Mouse (Mus musculus) MEL (cell line): ENCODE measurements around the gene Gm47995. TPM values are rescaled to one million over a fixed set of nuclear protein-coding genes. Genes with fewer than 3 reads are reported as not detected.
A peak's percentile ranks its signal among the peaks of the same experiment; 100 is the strongest.

Source experiments
- DNase-seq: peaks from one replicate; pipeline ENCODE4 v3.0.0; 2011; ENCODE audit warnings: low read depth, low spot score
- H3K27ac ChIP-seq: 2 replicates; pipeline ENCODE4 v1.5.1; 2012; ENCODE audit warnings: low read depth, mild to moderate bottlenecking, control low read depth, low read length, moderate library complexity; ENCODE audit not compliant: control insufficient read depth
- H3K27me3 ChIP-seq, 2 experiments: fragments of 150-350 bp in 1 of 2; sonication (generic) in 1 of 2; 2 replicates each; pipeline ENCODE4 v1.6.1; 2012; ENCODE audit warnings: low read length in 2 of 2, mild to moderate bottlenecking in 2 of 2, improper control_type of control experiment in 1 of 2, moderate library complexity in 1 of 2; ENCODE audit not compliant: insufficient read depth in 2 of 2, control insufficient read depth in 1 of 2
- H3K36me3 ChIP-seq, 2 experiments: 2 replicates each; pipeline ENCODE4 v1.6.1; 2012 to 2014; ENCODE audit warnings: low read length in 2 of 2, improper control_type of control experiment in 1 of 2, inconsistent platforms in 1 of 2, mild to moderate bottlenecking in 1 of 2; ENCODE audit not compliant: insufficient read depth in 2 of 2, control insufficient read depth in 1 of 2
- H3K4me1 ChIP-seq, 2 experiments: fragments of 150-350 bp in 1 of 2; sonication (generic) in 1 of 2; 2 replicates each; pipeline ENCODE4 v1.6.1; 2012; ENCODE audit warnings: low read length in 2 of 2, improper control_type of control experiment in 1 of 2, mild to moderate bottlenecking in 1 of 2; ENCODE audit not compliant: insufficient read depth in 2 of 2, control insufficient read depth in 1 of 2
- H3K4me3 ChIP-seq, 2 experiments: fragments of 150-350 bp in 1 of 2; sonication (generic) in 1 of 2; 2 replicates each; pipeline ENCODE4 v1.5.1; 2012; ENCODE audit warnings: low read depth in 2 of 2, low read length in 2 of 2, mild to moderate bottlenecking in 2 of 2, moderate library complexity in 2 of 2, control low read depth in 1 of 2, improper control_type of control experiment in 1 of 2; ENCODE audit not compliant: control insufficient read depth in 1 of 2, insufficient read depth in 1 of 2
- H3K79me2 ChIP-seq: 2 replicates; pipeline ENCODE4 v1.6.1; 2012; ENCODE audit warnings: mild to moderate bottlenecking, low read length, moderate library complexity; ENCODE audit not compliant: control insufficient read depth, poor library complexity, insufficient read depth
- H3K9ac ChIP-seq: 2 replicates; pipeline ENCODE4 v1.6.1; 2012; ENCODE audit warnings: low read depth, mild to moderate bottlenecking, control low read depth, low read length, moderate library complexity; ENCODE audit not compliant: control insufficient read depth, poor library complexity, severe bottlenecking
- H3K9me3 ChIP-seq: fragments of 150-350 bp; sonication (generic); replicated peaks from 2 replicates; pipeline ENCODE4 v1.6.1; 2012; ENCODE audit warnings: mild to moderate bottlenecking, low read length, improper control_type of control experiment, moderate library complexity; ENCODE audit not compliant: insufficient read depth
- CHD1 ChIP-seq: IDR thresholded peaks from 2 replicates; pipeline ENCODE4 v1.6.1; 2012; ENCODE audit warnings: low read depth, mild to moderate bottlenecking, inconsistent platforms, low read length, improper control_type of control experiment
- CHD2 ChIP-seq: IDR thresholded peaks from 2 replicates; pipeline ENCODE4 v1.6.1; 2011; ENCODE audit warnings: low read length, improper control_type of control experiment
- EP300 ChIP-seq, 2 experiments: IDR thresholded peaks; 2 replicates each; pipeline ENCODE4 v1.6.1; 2011; ENCODE audit warnings: improper control_type of control experiment in 2 of 2, low read length in 2 of 2, low read depth in 1 of 2, mild to moderate bottlenecking in 1 of 2
- ETS1 ChIP-seq: IDR thresholded peaks from 2 replicates; pipeline ENCODE4 v1.6.1; 2012; ENCODE audit warnings: low read depth, mild to moderate bottlenecking, inconsistent platforms, low read length, improper control_type of control experiment, moderate library complexity
- GABPA ChIP-seq: IDR thresholded peaks from 2 replicates; pipeline ENCODE4 v1.6.1; 2012; ENCODE audit warnings: low read depth, mild to moderate bottlenecking, inconsistent platforms, low read length, improper control_type of control experiment, moderate library complexity
- HCFC1 ChIP-seq: IDR thresholded peaks from 2 replicates; pipeline ENCODE4 v1.6.1; 2012; ENCODE audit warnings: low read depth, mild to moderate bottlenecking, inconsistent platforms, low read length, improper control_type of control experiment, moderate library complexity
- KAT2A ChIP-seq: conservative IDR thresholded peaks from 2 replicates; pipeline ENCODE4 v1.6.1; 2012; ENCODE audit warnings: low read depth, low read length, improper control_type of control experiment, inconsistent platforms
- MAFK ChIP-seq: IDR thresholded peaks from 2 replicates; pipeline ENCODE4 v1.6.1; 2011; ENCODE audit warnings: low read depth, mild to moderate bottlenecking, low read length, improper control_type of control experiment, borderline replicate concordance
- MEF2A ChIP-seq: IDR thresholded peaks from 2 replicates; pipeline ENCODE4 v1.6.1; 2014; ENCODE audit warnings: low read depth, mild to moderate bottlenecking, inconsistent platforms, low read length, improper control_type of control experiment; ENCODE audit not compliant: poor library complexity, insufficient replicate concordance, severe bottlenecking; ENCODE audit errors: extremely low read depth
- MXI1 ChIP-seq: IDR thresholded peaks from 2 replicates; pipeline ENCODE4 v1.6.1; 2011; ENCODE audit warnings: mild to moderate bottlenecking, low read depth, low read length, improper control_type of control experiment
- MYB ChIP-seq: IDR thresholded peaks from 2 replicates; pipeline ENCODE4 v1.6.1; 2011; ENCODE audit warnings: mild to moderate bottlenecking, low read depth, low read length, improper control_type of control experiment
- MYC ChIP-seq: IDR thresholded peaks from 2 replicates; pipeline ENCODE4 v1.6.1; 2011; ENCODE audit warnings: low read depth, mild to moderate bottlenecking, low read length, improper control_type of control experiment, moderate library complexity
- POLR2AphosphoS2 ChIP-seq: IDR thresholded peaks from 2 replicates; pipeline ENCODE4 v1.6.1; 2011; ENCODE audit warnings: low read length, improper control_type of control experiment
- SMC3 ChIP-seq: IDR thresholded peaks from 2 replicates; pipeline ENCODE4 v1.6.1; 2011; ENCODE audit warnings: low read depth, low read length, improper control_type of control experiment
- UBTF ChIP-seq: IDR thresholded peaks from 2 replicates; pipeline ENCODE4 v1.6.1; 2012; ENCODE audit warnings: low read depth, mild to moderate bottlenecking, inconsistent platforms, low read length, improper control_type of control experiment, moderate library complexity, borderline replicate concordance; ENCODE audit not compliant: insufficient read depth
- ZC3H11A ChIP-seq: IDR thresholded peaks from 2 replicates; pipeline ENCODE4 v1.6.1; 2012; ENCODE audit warnings: low read depth, mild to moderate bottlenecking, inconsistent platforms, low read length, improper control_type of control experiment
- ZNF384 ChIP-seq: IDR thresholded peaks from 2 replicates; pipeline ENCODE4 v1.6.1; 2012; ENCODE audit warnings: low read depth, mild to moderate bottlenecking, inconsistent platforms, low read length, improper control_type of control experiment
- polyA plus RNA-seq, 2 experiments: library from polyadenylated mRNA; stranded (reverse) in 1 of 2; unstranded in 1 of 2; fragments of >175 nt in 1 of 2; fragments of >200 nt in 1 of 2; gene quantifications; 2 replicates each; pipeline versions ENCODE4 v1.2.1 to v1.2.4; 2012; ENCODE audit warnings: low replicate concordance in 2 of 2, low read depth in 1 of 2; ENCODE audit not compliant: insufficient read length in 2 of 2, insufficient read depth in 1 of 2, missing spikeins in 1 of 2
- total RNA-seq: library from RNA; depleted of rRNA; stranded (reverse); fragments of 300-350 nt; gene quantifications from 2 replicates; pipeline ENCODE4 v1.2.3, GENCODE M21; 2012

Gm47995 gene
- total and polyA plus RNA-seq, 3 experiments = 0.18 TPM; not detected in 2

DNA sequence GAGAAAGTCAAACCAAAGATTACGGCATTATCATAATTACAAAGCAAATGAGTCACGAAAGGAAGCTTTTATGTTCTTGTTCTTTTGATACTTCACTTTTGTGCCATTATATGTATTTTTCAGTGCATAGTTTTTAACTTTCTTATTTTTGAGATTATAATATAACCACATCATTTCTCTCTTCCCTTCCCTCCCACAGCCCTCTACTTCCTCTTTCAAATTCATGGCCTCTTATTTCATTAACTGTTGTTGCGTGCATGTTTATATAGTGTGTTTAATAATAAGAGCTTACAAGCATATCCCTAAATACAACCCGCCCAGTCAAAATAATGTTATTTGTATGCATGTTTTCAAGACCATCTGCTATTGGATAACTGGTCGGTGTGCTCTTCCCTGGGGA, 20.8 kb downstream of the Gm47995 start:
- peaks cover 3 to 8% of the 10 kb centered on the region in 2 experiments; a peak in 2 of 4 replicates for H3K4me1 ChIP-seq
- H3K4me3 ChIP-seq = no peak overlapping the region

DNA sequence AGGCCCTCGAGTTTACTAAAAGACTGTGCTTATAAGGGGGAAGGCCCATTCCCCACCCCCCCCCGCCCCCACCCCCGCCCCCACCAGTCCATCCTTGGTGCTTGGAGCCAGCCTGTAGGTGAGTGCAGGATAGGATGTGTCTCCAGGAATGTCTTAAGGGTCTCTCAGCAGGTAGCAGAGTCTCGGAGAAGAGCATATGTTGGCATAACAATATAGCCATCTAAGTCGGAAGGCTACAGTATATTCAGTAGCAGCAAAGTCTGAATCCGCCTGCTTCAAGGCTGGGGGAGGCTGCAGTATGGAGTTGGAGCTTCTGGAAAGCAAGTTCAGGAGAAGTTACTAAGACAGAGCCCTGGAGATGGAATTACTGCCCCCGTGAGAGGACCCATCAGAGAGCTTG, 21.9 kb downstream of the Gm47995 start:
- no peak for TF ChIP-seq MEF2A
- no peak for TF ChIP-seq GABPA
- no peak for TF ChIP-seq SMC3
- TF ChIP-seq MYC = no peak
- no peak for TF ChIP-seq UBTF
- TF ChIP-seq POLR2AphosphoS2 = no peak
- TF ChIP-seq CHD2 = no peak
- no peak for TF ChIP-seq CHD1
- Histone ChIP-seq H3K79me2 (no peaks in the 10 kb centered on the region), H3K4me3 (no peak overlapping the region), H3K9ac (no peak overlapping the region), H3K4me1 (peaks cover 3 to 8% of the 10 kb centered on the region in 2 experiments; a peak in 2 of 4 replicates), H3K27ac (no peak overlapping the region), H3K9me3 (no peaks in the 10 kb centered on the region), H3K27me3 (no peaks in the 10 kb centered on the region), H3K36me3 (peaks cover 0 to 7% of the 10 kb centered on the region in 2 experiments; a peak in 2 of 4 replicates)
- DNase-seq = no peak

More for the DNA sequence above, 20.8 kb downstream of the Gm47995 start:
- Histone ChIP-seq H3K9me3 (no peaks in the 10 kb centered on the region), H3K9ac (no peak overlapping the region), H3K27me3 (no peaks in the 10 kb centered on the region), H3K27ac (no peak overlapping the region), H3K79me2 (no peaks in the 10 kb centered on the region), H3K36me3 (peaks cover 0 to 7% of the 10 kb centered on the region in 2 experiments; a peak in 2 of 4 replicates)
- TF ChIP-seq ZNF384 = no peak
- TF ChIP-seq ETS1 = no peak
- TF ChIP-seq EP300 (IDR thresholded peaks at IDR 0.05; ENCODE audit: low read depth in 1 of 2, low read length in 2 of 2) = peak in 1 of 2 experiments; percentile 17; a peak in 1 of 4 replicates
- peak; percentile 69 for DNase-seq

DNA sequence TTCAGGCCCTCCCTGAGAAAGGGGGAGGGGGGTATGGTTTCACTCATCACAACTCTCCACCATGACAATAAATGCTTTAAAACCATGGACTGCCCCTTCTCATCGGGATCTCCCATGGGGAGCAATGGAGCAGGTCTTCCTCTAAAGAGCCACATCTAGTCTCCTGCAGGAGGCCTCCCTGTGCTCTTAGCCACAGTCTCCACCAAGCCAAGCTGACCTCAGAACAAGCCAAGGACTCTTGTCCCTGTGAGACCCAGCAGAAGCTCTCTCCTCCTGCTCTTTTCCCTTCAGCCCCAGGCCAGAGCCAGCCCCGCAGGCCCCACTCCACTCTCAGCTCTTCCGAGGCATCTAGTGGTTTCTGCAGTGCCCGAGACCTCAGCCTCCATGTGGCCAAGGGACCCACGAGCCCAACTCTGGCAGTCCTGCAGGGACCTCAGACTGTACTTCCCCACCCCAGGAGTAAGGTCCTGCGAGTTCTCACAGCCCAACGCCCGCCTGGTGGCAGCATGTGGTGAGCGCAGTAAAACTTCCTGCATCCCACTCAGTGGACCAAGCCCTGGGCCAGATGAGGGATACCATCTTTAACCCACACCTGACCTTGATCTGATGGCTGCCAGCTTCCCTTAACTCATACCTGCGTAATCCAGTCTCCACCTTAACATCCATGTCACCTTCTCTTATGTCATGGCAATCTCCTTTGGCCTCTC, 24.5 kb downstream of the Gm47995 start:
- H3K9me3 ChIP-seq = no peaks in the 10 kb centered on the region
- TF ChIP-seq MYB (no peak), UBTF (no peak), MAFK (no peak), ZC3H11A (no peak), CHD2 (no peak), EP300 (IDR thresholded peaks at IDR 0.05; ENCODE audit: low read depth in 1 of 2, low read length in 2 of 2) (no peak), POLR2AphosphoS2 (no peak), HCFC1 (no peak), KAT2A (no peak), MXI1 (no peak)
- H3K4me1 ChIP-seq = peaks cover 3 to 8% of the 10 kb centered on the region in 2 experiments; a peak in 2 of 4 replicates
- H3K27me3 ChIP-seq = no peaks in the 10 kb centered on the region
- DNase-seq = no peak
- peaks cover 0 to 7% of the 10 kb centered on the region in 2 experiments; a peak in 2 of 4 replicates for H3K36me3 ChIP-seq
- no peaks in the 10 kb centered on the region for H3K79me2 ChIP-seq
- H3K9ac ChIP-seq = no peak overlapping the region
- no peak overlapping the region for H3K27ac ChIP-seq
- H3K4me3 ChIP-seq = no peak overlapping the region
